Mouse (Mus musculus) c-Kit-positive CD71-positive TER-119-negative erythroid progenitor cells, embryonic 14.5 days (primary cell): ENCODE measurements at regions not wholly inside any gene's neighbourhood (a gene's known extent, or its start where the extent isn't known, plus 50 kb on each side); places are given as distances from the start of the nearest gene placed in this dataset.

Experiments
- DNase-seq: peaks from one replicate; pipeline ENCODE4 v3.0.0-alpha.2; 2013; ENCODE audit warnings: low read depth

GRCm38 (mm10) chr8:87273328-87273727, 199.1 kb downstream of the Cbln1 start:
- no peak for DNase-seq

- DNase-seq: no peak
Measured at GRCm38 (mm10) chr8:87270525-87271187, 201.8 kb downstream of the Cbln1 start.

GRCm38 (mm10) chr8:87268159-87268558, 204.2 kb downstream of the Cbln1 start:
- no peak for DNase-seq

GRCm38 (mm10) chr8:87264999-87265398, 207.4 kb downstream of the Cbln1 start:
- DNase-seq: no peak

- DNase-seq: no peak
Measured at GRCm38 (mm10) chr8:87260305-87260704, 212.1 kb downstream of the Cbln1 start.

GRCm38 (mm10) chr8:87242681-87243080, 229.7 kb downstream of the Cbln1 start:
- DNase-seq: no peak

- DNase-seq: no peak
Measured at GRCm38 (mm10) chr8:87237181-87237580, 235.2 kb downstream of the Cbln1 start.

GRCm38 (mm10) chr8:87236438-87236837, 236.0 kb downstream of the Cbln1 start:
- DNase-seq: no peak

GRCm38 (mm10) chr8:87235341-87236075, 236.9 kb downstream of the Cbln1 start:
- no peak for DNase-seq

GRCm38 (mm10) chr8:87234336-87234735, 238.1 kb downstream of the Cbln1 start:
- no peak for DNase-seq

- no peak for DNase-seq
Measured at GRCm38 (mm10) chr8:87233805-87234331, 238.5 kb downstream of the Cbln1 start.

- DNase-seq: no peak
Measured at GRCm38 (mm10) chr8:87231762-87232161, 240.6 kb downstream of the Cbln1 start.

- no peak for DNase-seq
Measured at GRCm38 (mm10) chr8:87230096-87230495, 242.3 kb downstream of the Cbln1 start.

GRCm38 (mm10) chr8:87229182-87229581, 243.2 kb downstream of the Cbln1 start:
- no peak for DNase-seq

- no peak for DNase-seq
Measured at GRCm38 (mm10) chr8:87228777-87229176, 243.6 kb downstream of the Cbln1 start.

GRCm38 (mm10) chr8:87225504-87226425, 246.6 kb downstream of the Cbln1 start:
- no peak for DNase-seq

- DNase-seq: no peak
Measured at GRCm38 (mm10) chr8:87220581-87220980, 251.8 kb downstream of the Cbln1 start.

GRCm38 (mm10) chr8:87218956-87219482, 253.4 kb downstream of the Cbln1 start:
- no peak for DNase-seq

GRCm38 (mm10) chr8:87214962-87215361, 257.4 kb downstream of the Cbln1 start:
- no peak for DNase-seq

GRCm38 (mm10) chr8:87210546-87210945, 261.9 kb downstream of the Cbln1 start:
- DNase-seq: no peak

- no peak for DNase-seq
Measured at GRCm38 (mm10) chr8:87209295-87209694, 263.1 kb downstream of the Cbln1 start.

GRCm38 (mm10) chr8:87208036-87208435, 264.4 kb downstream of the Cbln1 start:
- no peak for DNase-seq
